Mouse (Mus musculus) ES-E14 (cell line): ENCODE measurements around the gene Lin7b. TPM values are rescaled to one million over a fixed set of nuclear protein-coding genes. Genes with fewer than 3 reads are reported as not detected.

Experiments
- DNase-seq: peaks from one replicate; pipeline ENCODE4 v3.0.0-alpha.2; 2013; ENCODE audit warnings: low read depth, low spot score
- H3K27ac ChIP-seq: 2 replicates; pipeline ENCODE4 v1.5.1; 2012; ENCODE audit warnings: low read depth, mild to moderate bottlenecking, low read length, moderate library complexity, mixed read lengths; ENCODE audit not compliant: poor library complexity, insufficient read depth, severe bottlenecking
- H3K36me3 ChIP-seq: 2 replicates; pipeline ENCODE4 v1.6.1; 2012; ENCODE audit warnings: mild to moderate bottlenecking, low read length, moderate library complexity, mixed read lengths; ENCODE audit not compliant: control insufficient read depth, poor library complexity, insufficient read depth, severe bottlenecking
- H3K4me1 ChIP-seq, 2 experiments: fragments of 150-350 bp in 1 of 2; sonication (generic) in 1 of 2; 2 replicates each; pipeline ENCODE4 v1.6.1; 2012; ENCODE audit warnings: low read length in 2 of 2, mild to moderate bottlenecking in 1 of 2, mixed read lengths in 1 of 2; ENCODE audit not compliant: control insufficient read depth in 2 of 2, insufficient read depth in 2 of 2, poor library complexity in 1 of 2
- H3K4me3 ChIP-seq, 2 experiments: fragments of 150-350 bp in 1 of 2; sonication (generic) in 1 of 2; 2 replicates each; pipeline ENCODE4 v1.5.1; 2012; ENCODE audit warnings: low read length in 2 of 2, low read depth in 1 of 2, mild to moderate bottlenecking in 1 of 2, mixed read lengths in 1 of 2; ENCODE audit not compliant: insufficient read depth in 1 of 2, poor library complexity in 1 of 2, severe bottlenecking in 1 of 2
- H3K9ac ChIP-seq: 2 replicates; pipeline ENCODE4 v1.6.1; 2012; ENCODE audit warnings: low read depth, mild to moderate bottlenecking, low read length, mixed read lengths; ENCODE audit not compliant: poor library complexity, insufficient read depth, severe bottlenecking
- H3K9me3 ChIP-seq: fragments of 150-350 bp; sonication (generic); 2 replicates; pipeline ENCODE4 v1.6.1; 2012; ENCODE audit warnings: low read depth, mild to moderate bottlenecking, low read length; ENCODE audit not compliant: control insufficient read depth, insufficient read depth
- CHD2 ChIP-seq: IDR thresholded peaks from 2 replicates; pipeline ENCODE4 v1.6.1; 2014; ENCODE audit warnings: mild to moderate bottlenecking, low read depth, low read length, inconsistent platforms
- HCFC1 ChIP-seq: IDR thresholded peaks from 2 replicates; pipeline ENCODE4 v1.6.1; 2012; ENCODE audit warnings: low read length, inconsistent platforms, borderline replicate concordance; ENCODE audit not compliant: insufficient read depth
- MAFK ChIP-seq: IDR thresholded peaks from 2 replicates; pipeline ENCODE4 v1.6.1; 2014; ENCODE audit warnings: mild to moderate bottlenecking, low read depth, low read length, inconsistent platforms; ENCODE audit not compliant: insufficient read depth
- ZC3H11A ChIP-seq: IDR thresholded peaks from 2 replicates; pipeline ENCODE4 v1.6.1; 2012; ENCODE audit warnings: low read depth, mild to moderate bottlenecking, inconsistent platforms, low read length, borderline replicate concordance
- ZNF384 ChIP-seq: IDR thresholded peaks from 2 replicates; pipeline ENCODE4 v1.6.1; 2012; ENCODE audit warnings: low read depth, low read length, inconsistent platforms
- in situ Hi-C, 2 experiments: fragments of 600-800 bp; cut with MboI; formaldehyde crosslinking; loops; one replicate each; pipeline ENCODE4 v1.15.1; 2025; ENCODE audit warnings: low sequenced_read_pairs in 2 of 2, inconsistent platforms in 1 of 2; ENCODE audit not compliant: unreplicated experiment in 2 of 2
- total RNA-seq: library from RNA; depleted of rRNA; stranded (reverse); fragments of 300-350 nt; gene quantifications from 2 replicates; pipeline ENCODE4 v1.2.3, GENCODE M21; 2012

Gene Lin7b
- total RNA-seq, 1 experiment = 5.6 TPM

DNA sequence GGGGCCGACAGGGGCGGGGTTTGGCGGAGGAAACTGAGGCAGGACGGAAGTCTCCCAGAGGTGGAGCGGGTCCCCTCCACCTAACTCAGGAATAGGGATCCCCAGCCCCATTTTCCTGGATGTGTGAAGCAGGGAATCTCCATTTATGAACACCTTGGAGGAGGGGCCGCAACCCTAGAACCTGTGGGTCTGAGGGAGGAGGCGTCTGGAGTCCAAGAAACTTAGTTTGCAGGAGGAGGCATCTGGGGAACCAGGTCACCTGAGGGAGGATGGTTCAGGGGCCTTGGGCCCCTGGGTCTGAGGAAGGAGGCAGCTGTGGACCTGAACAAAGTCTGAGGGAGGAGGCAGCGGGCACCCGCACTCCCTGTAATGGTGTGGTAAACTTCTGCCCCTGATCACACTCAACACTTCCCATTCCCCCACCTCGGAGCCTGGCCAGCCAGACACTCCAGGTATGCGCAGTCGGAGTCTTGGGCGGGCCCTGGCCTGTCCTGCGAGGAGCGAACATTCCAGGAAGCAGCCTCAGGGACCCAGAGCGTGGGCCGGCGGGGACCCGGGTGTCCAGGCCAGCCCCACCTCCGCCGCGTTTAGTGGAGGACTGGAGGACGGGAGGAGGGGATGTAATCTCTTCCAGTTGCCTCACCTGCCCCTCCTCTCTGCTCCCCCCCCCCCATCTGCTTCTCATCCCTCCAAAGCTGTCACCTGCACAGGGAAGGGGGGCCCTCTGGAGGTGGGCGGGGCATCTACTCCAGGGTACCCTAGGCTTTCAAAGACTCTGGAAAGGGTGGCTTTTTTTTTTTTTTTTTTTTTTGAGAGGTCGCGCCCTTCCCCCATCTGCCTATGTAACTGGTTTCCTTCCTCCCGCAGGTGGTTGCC is 43.7 kb upstream of the Lin7b start:
- in situ Hi-C loops = no loop called here
- Histone ChIP-seq H3K4me3 (peak overlapping the region; percentile 61 to 74), H3K27ac (no peak overlapping the region), H3K9ac (peak overlapping the region; percentile 18; the same call in 1 of the 2 replicates), H3K4me1 (peaks cover 2 to 24% of the 10 kb centered on the region in 2 experiments; a peak in 2 of 4 replicates), H3K9me3 (no peaks in the 10 kb centered on the region), H3K36me3 (no peaks in the 10 kb centered on the region)
- TF ChIP-seq MAFK (no peak), ZC3H11A (no peak), ZNF384 (peak; percentile 85)
- DNase-seq = no peak

DNA sequence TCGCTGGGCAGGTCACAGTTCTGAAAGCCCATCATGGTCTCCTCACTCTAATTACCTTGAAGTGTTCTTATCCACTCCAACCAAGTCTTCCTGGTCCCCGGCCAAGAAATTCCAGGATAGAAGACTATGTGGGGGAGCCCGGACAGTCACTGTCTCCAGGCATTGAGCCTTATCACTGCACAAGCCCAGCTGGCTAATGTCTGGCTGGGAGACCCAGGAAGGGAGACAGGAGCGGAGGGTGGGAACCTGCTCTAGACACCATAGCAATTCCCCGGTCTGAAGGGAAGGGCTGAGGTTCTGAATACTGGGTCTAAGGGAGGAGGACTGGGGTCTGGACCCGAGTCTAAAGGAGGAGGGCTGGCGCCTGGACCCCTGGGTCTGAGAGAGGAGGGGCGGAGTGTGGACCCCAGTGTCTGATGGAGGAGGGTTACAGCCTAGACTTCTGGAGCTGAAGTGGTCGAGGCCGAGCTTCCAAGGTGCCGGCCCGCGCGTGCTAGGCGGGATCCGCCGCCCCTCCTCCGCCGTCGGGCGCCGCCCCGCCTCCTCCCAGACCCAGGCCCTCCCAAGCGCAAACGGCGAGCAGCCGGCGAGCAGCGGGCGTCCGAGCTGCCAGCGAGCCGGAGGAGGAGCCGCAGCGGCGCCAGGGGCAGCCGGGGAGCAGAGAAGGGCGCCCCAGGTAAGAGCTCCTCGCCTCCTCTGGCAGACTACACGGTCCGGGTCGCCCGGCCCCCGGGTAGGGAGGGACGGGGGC is 42.9 kb upstream of the Lin7b start, which contains the start of gene Ntf5:
TSS of gene Ntf5 (plus strand) at position 583 of the 751 bp plus-strand sequence.
- H3K9ac ChIP-seq = peak within 1 kb of the TSS; percentile 74
- TF ChIP-seq HCFC1 = no peak
- no peak for TF ChIP-seq MAFK
- no peak for TF ChIP-seq CHD2
- no peak for TF ChIP-seq ZNF384
- no peak for TF ChIP-seq ZC3H11A
- no peaks in the 10 kb centered on the region for H3K36me3 ChIP-seq
- H3K9me3 ChIP-seq = no peaks in the 10 kb centered on the region
- in situ Hi-C loops = no loop called here
- H3K27ac ChIP-seq = peak within 1 kb of the TSS; percentile 22; the same call in 1 of the 2 replicates
- peaks cover 2 to 19% of the 10 kb centered on the region in 2 experiments; a peak in 2 of 4 replicates for H3K4me1 ChIP-seq
- H3K4me3 ChIP-seq = peak within 1 kb of the TSS; percentile 61 to 74
- DNase-seq = no peak

DNA sequence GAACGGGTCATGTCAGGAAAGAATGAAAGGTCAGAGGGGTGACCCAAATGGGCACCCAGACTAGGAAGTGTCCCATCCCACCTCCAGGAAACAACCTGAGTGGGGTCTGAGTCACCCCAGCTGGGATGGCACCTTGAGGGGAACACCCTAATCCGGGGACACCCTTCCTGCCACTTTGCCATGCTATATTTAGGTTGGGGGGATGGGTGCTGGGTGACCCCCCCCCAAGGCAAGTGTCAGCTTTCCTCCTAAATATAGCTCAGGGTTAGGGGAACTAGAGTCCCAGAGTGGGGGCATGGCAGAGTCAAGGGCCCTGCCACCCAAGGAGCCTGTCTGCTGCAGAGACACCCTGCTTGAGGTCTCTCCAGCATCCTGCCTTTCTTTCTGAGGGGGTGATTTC is 42.0 kb upstream of the Lin7b start:
- in situ Hi-C loops = no loop called here
- Histone ChIP-seq H3K9ac (no peak overlapping the region), H3K27ac (no peak overlapping the region), H3K4me1 (peaks cover 0 to 15% of the 10 kb centered on the region in 2 experiments; a peak in 3 of 4 replicates), H3K4me3 (no peak overlapping the region), H3K9me3 (no peaks in the 10 kb centered on the region), H3K36me3 (no peaks in the 10 kb centered on the region)
- DNase-seq = no peak
- TF ChIP-seq ZNF384 = no peak
- TF ChIP-seq ZC3H11A = no peak
- no peak for TF ChIP-seq CHD2
- no peak for TF ChIP-seq MAFK
- TF ChIP-seq HCFC1 = no peak

DNA sequence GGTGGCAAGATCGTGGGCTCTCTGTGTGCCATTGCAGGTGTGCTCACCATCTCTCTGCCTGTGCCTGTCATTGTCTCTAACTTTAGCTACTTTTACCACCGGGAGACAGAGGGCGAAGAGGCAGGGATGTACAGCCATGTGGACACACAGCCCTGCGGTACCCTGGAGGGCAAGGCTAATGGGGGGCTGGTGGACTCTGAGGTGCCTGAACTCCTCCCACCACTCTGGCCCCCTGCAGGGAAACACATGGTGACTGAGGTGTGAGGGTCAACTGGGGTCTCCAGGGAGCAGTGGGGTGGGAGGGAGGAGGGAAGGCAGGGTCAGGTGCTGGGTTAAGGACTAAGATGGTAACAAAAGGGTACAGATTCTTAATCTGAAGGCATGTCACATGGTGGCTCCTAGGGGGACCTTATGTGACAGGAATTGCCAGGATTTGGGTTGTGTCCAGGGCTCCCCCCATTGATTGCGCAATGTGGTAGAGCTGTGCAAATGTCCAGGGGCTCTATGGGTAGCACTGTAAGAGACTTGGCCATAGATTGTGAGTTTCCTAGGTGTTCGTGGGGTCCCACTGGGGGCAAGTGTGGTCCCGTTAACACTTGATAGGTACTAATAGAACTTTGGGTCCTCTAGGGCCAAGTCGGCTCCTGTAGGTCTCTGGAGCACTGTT is 39.2 kb upstream of the Lin7b start:
- Histone ChIP-seq H3K27ac (no peak overlapping the region), H3K4me3 (no peak overlapping the region), H3K4me1 (peaks cover 5 to 11% of the 10 kb centered on the region in 2 experiments; a peak in 3 of 4 replicates), H3K9me3 (no peaks in the 10 kb centered on the region), H3K36me3 (no peaks in the 10 kb centered on the region), H3K9ac (no peak overlapping the region)
- no peak for TF ChIP-seq ZC3H11A
- TF ChIP-seq HCFC1 = no peak
- no peak for TF ChIP-seq CHD2
- TF ChIP-seq MAFK = no peak
- TF ChIP-seq ZNF384 = no peak
- DNase-seq = no peak
- in situ Hi-C loops = no loop called here
